Mouse (Mus musculus) neural tube, embryonic 12.5 days (tissue): Measurements from ENCODE around the gene Fam133b. TPM values are rescaled to one million over a fixed set of nuclear protein-coding genes. Genes with fewer than 3 reads are reported as not detected.
"Not testable (repeated sequence)": the region's sequence is repeated elsewhere in the genome, so short reads cannot be mapped to it uniquely, and the experiment has no call there.

Experiments used
- ATAC-seq: fragments of 200-750 bp; cut with Nextera tagmentation; 2 replicates; pipeline ENCODE4 v1.8.0; 2017; ENCODE audit warnings: low read depth, mild to moderate bottlenecking, moderate TSS enrichment, moderate library complexity; ENCODE audit not compliant: low FRiP score
- H3K27ac ChIP-seq: fragments of 300-500 bp; sonication (generic); 2 replicates; pipeline ENCODE4 v1.5.1; 2016
- H3K27me3 ChIP-seq: fragments of 300-500 bp; sonication (generic); replicated peaks from 2 replicates; pipeline ENCODE4 v1.6.1; 2016; ENCODE audit warnings: mild to moderate bottlenecking
- H3K36me3 ChIP-seq: fragments of 300-500 bp; sonication (generic); 2 replicates; pipeline ENCODE4 v1.6.1; 2016; ENCODE audit warnings: mild to moderate bottlenecking
- H3K4me1 ChIP-seq: fragments of 300-500 bp; sonication (generic); 2 replicates; pipeline ENCODE4 v1.6.1; 2016
- H3K4me2 ChIP-seq: fragments of 300-500 bp; sonication (generic); replicated peaks from 2 replicates; pipeline ENCODE4 v1.6.1; 2016; ENCODE audit warnings: mild to moderate bottlenecking
- H3K4me3 ChIP-seq: fragments of 300-500 bp; sonication (generic); 2 replicates; pipeline ENCODE4 v1.5.1; 2016
- H3K9ac ChIP-seq: fragments of 300-500 bp; sonication (generic); 2 replicates; pipeline ENCODE4 v1.6.1; 2016; ENCODE audit warnings: mild to moderate bottlenecking
- H3K9me3 ChIP-seq: fragments of 300-500 bp; sonication (generic); 2 replicates; pipeline ENCODE4 v1.6.1; 2016; ENCODE audit warnings: mild to moderate bottlenecking
- WGBS: fragments of 180-500 bp; shearing (Covaris S2); methylation state at CpG from one replicate; pipeline ENCODE4 v1.1.7; 2016; 5-methylcytosine and 5-hydroxymethylcytosine counted together
- polyA plus RNA-seq: library from polyadenylated mRNA; unstranded; fragments of >200 nt; fragmentation: Nextera tagmentation; extraction: Ambion mirVana; gene quantifications from 2 replicates; pipeline ENCODE4 v1.2.1, GENCODE M21; 2016

Fam133b gene
- polyA plus RNA-seq, 1 experiment from 2014 or later: 35.1 TPM

GRCm38 (mm10) chr5:3577939-3578338 lies 34.3 kb downstream of the Fam133b start:
- Histone ChIP-seq H3K4me3 (no peak overlapping the region), H3K27me3 (no peaks in the 10 kb centered on the region), H3K9me3 (0 out of 2 replicates have a peak, but pooled peaks cover 4% of the 10 kb centered on the region), H3K36me3 (peaks cover 82% of the 10 kb centered on the region), H3K4me2 (no peak overlapping the region), H3K9ac (no peak overlapping the region), H3K27ac (no peak overlapping the region), H3K4me1 (no peaks in the 10 kb centered on the region)
- ATAC-seq: no peak
- WGBS: 89% methylated on average over 2 of the region's 2 CpGs

- H3K4me3 ChIP-seq: no peak overlapping the region
- peaks cover 81% of the 10 kb centered on the region for H3K36me3 ChIP-seq
- no peak overlapping the region for H3K27ac ChIP-seq
- ATAC-seq: no peak
- no peak overlapping the region for H3K9ac ChIP-seq
- H3K9me3 ChIP-seq: 0 out of 2 replicates have a peak, but pooled peaks cover 4% of the 10 kb centered on the region
- 96% methylated on average over 7 of the region's 7 CpGs for WGBS
- H3K4me1 ChIP-seq: no peaks in the 10 kb centered on the region
- no peaks in the 10 kb centered on the region for H3K27me3 ChIP-seq
- H3K4me2 ChIP-seq: no peak overlapping the region
Observed at GRCm38 (mm10) chr5:3579066-3579465, 35.4 kb downstream of the Fam133b start.

- Histone ChIP-seq H3K36me3 (peaks cover 14% of the 10 kb centered on the region), H3K27me3 (no peaks in the 10 kb centered on the region), H3K4me2 (peak within 1 kb of the TSS; percentile 88), H3K4me1 (peaks cover 15% of the 10 kb centered on the region), H3K27ac (no peak within 1 kb of the TSS), H3K4me3 (peak within 1 kb of the TSS; percentile 70), H3K9ac (peak within 1 kb of the TSS; percentile 66), H3K9me3 (no peaks in the 10 kb centered on the region)
- ATAC-seq: peak; percentile 98
- under 1% methylated on average over 50 of the region's 50 CpGs for WGBS
Observed at GRCm38 (mm10) chr5:3595693-3596398, 52.2 kb downstream of the Fam133b start, which contains the start of gene Pex1. Gene Pex1, plus strand, starts transcription at chr5:3596066.

GRCm38 (mm10) chr5:3596399-3596766 lies 52.8 kb downstream of the Fam133b start, which contains the start of gene Rbm48:
Gene Rbm48, minus strand, starts transcription at chr5:3596585.
- H3K4me1 ChIP-seq: peaks cover 15% of the 10 kb centered on the region
- no peak within 1 kb of the TSS for H3K27ac ChIP-seq
- peak within 1 kb of the TSS; percentile 70 for H3K4me3 ChIP-seq
- peak; percentile 87 for ATAC-seq
- H3K27me3 ChIP-seq: no peaks in the 10 kb centered on the region
- WGBS: under 1% methylated on average over 31 of the region's 31 CpGs
- peak within 1 kb of the TSS; percentile 88 for H3K4me2 ChIP-seq
- no peaks in the 10 kb centered on the region for H3K9me3 ChIP-seq
- H3K9ac ChIP-seq: peak within 1 kb of the TSS; percentile 66
- peaks cover 8% of the 10 kb centered on the region for H3K36me3 ChIP-seq

GRCm38 (mm10) chr5:3597171-3597570 lies 53.5 kb downstream of the Fam133b start:
- peak overlapping the region; percentile 70; the same call in 1 of the 2 replicates for H3K4me3 ChIP-seq
- H3K27ac ChIP-seq: no peak overlapping the region
- peak overlapping the region; percentile 62; the same call in 1 of the 2 replicates for H3K9ac ChIP-seq
- H3K9me3 ChIP-seq: no peaks in the 10 kb centered on the region
- H3K4me2 ChIP-seq: peak overlapping the region; percentile 57
- ATAC-seq: no peak
- H3K4me1 ChIP-seq: peaks cover 15% of the 10 kb centered on the region
- H3K36me3 ChIP-seq: 0 out of 2 replicates have a peak, but pooled peaks cover under 1% of the 10 kb centered on the region
- no peaks in the 10 kb centered on the region for H3K27me3 ChIP-seq

- Histone ChIP-seq H3K27me3 (no peaks in the 10 kb centered on the region), H3K4me3 (no peak overlapping the region), H3K4me1 (peaks cover 15% of the 10 kb centered on the region), H3K27ac (no peak overlapping the region), H3K4me2 (no peak overlapping the region), H3K36me3 (no peaks in the 10 kb centered on the region), H3K9me3 (no peaks in the 10 kb centered on the region), H3K9ac (no peak overlapping the region)
- 93% methylated on average over 5 of the region's 5 CpGs for WGBS
- ATAC-seq: no peak
Observed at GRCm38 (mm10) chr5:3598766-3599165, 55.1 kb downstream of the Fam133b start.

GRCm38 (mm10) chr5:3600298-3600697 lies 56.7 kb downstream of the Fam133b start:
- Histone ChIP-seq H3K4me2 (no peak overlapping the region), H3K4me3 (no peak overlapping the region), H3K27me3 (no peaks in the 10 kb centered on the region), H3K9me3 (no peaks in the 10 kb centered on the region), H3K4me1 (peaks cover 6% of the 10 kb centered on the region), H3K27ac (no peak overlapping the region), H3K9ac (no peak overlapping the region), H3K36me3 (peaks cover 7% of the 10 kb centered on the region; the same call in 1 of the 2 replicates)
- ATAC-seq: no peak
- 83% methylated on average over 1 of the region's 1 CpGs for WGBS

- Histone ChIP-seq H3K4me3 (no peak overlapping the region), H3K9me3 (no peaks in the 10 kb centered on the region), H3K4me2 (no peak overlapping the region), H3K27ac (no peak overlapping the region), H3K36me3 (peaks cover 11% of the 10 kb centered on the region), H3K4me1 (0 out of 2 replicates have a peak, but pooled peaks cover 3% of the 10 kb centered on the region), H3K9ac (no peak overlapping the region), H3K27me3 (no peaks in the 10 kb centered on the region)
- 94% methylated on average over 3 of the region's 3 CpGs for WGBS
- ATAC-seq: no peak
Observed at GRCm38 (mm10) chr5:3600790-3601189, 57.2 kb downstream of the Fam133b start.

GRCm38 (mm10) chr5:3607114-3607513 lies 63.5 kb downstream of the Fam133b start:
- H3K4me2 ChIP-seq: no peak overlapping the region
- no peaks in the 10 kb centered on the region for H3K4me1 ChIP-seq
- H3K27me3 ChIP-seq: no peaks in the 10 kb centered on the region
- no peak for ATAC-seq
- H3K9ac ChIP-seq: no peak overlapping the region
- no peak overlapping the region for H3K27ac ChIP-seq
- peaks cover 48% of the 10 kb centered on the region for H3K36me3 ChIP-seq
- no peak overlapping the region for H3K4me3 ChIP-seq
- no peaks in the 10 kb centered on the region for H3K9me3 ChIP-seq
- 91% methylated on average over 9 of the region's 9 CpGs for WGBS

- H3K27ac ChIP-seq: no peak overlapping the region
- H3K36me3 ChIP-seq: peaks cover 54% of the 10 kb centered on the region
- no peaks in the 10 kb centered on the region for H3K4me1 ChIP-seq
- 92% methylated on average over 7 of the region's 7 CpGs for WGBS
- H3K4me2 ChIP-seq: no peak overlapping the region
- no peak overlapping the region for H3K4me3 ChIP-seq
- no peaks in the 10 kb centered on the region for H3K9me3 ChIP-seq
- no peak for ATAC-seq
- no peaks in the 10 kb centered on the region for H3K27me3 ChIP-seq
- no peak overlapping the region for H3K9ac ChIP-seq
Observed at GRCm38 (mm10) chr5:3609241-3609640, 65.6 kb downstream of the Fam133b start.

- H3K27me3 ChIP-seq, H3K4me3 ChIP-seq, ATAC-seq, H3K9me3 ChIP-seq, H3K27ac ChIP-seq, H3K4me2 ChIP-seq, H3K4me1 ChIP-seq, H3K9ac ChIP-seq: not testable (repeated sequence)
- H3K36me3 ChIP-seq: peaks cover 51% of the 10 kb centered on the region
- 96% methylated on average over 2 of the region's 2 CpGs for WGBS
Observed at GRCm38 (mm10) chr5:3611835-3612234, 68.2 kb downstream of the Fam133b start.
